Mouse (Mus musculus): ENCODE results near the gene Gtpbp4.
"Not testable (repeated sequence)": the region's sequence is repeated elsewhere in the genome, so short reads cannot be mapped to it uniquely, and the experiment has no call there.

The Gtpbp4 gene

GRCm38 (mm10) chr13:8999464-8999863 is 3.6 kb upstream of the Gtpbp4 start:
- H3K4me1 ChIP-seq (replicated peaks; ENCODE audit: low read depth, low read length), result peaks cover 41% of the 10 kb centered on the region
- H3K9me3 ChIP-seq (ENCODE audit: low read length), result no peaks in the 10 kb centered on the region
- H3K27me3 ChIP-seq (ENCODE audit: insufficient read depth, low read length), result no peaks in the 10 kb centered on the region
- TF ChIP-seq CTCF (conservative IDR thresholded peaks at IDR 0.05; ENCODE audit: low read length), result no peak
- TF ChIP-seq NANOG (IDR thresholded peaks at IDR 0.05; ENCODE audit: borderline replicate concordance, low read length), result no peak
- TF ChIP-seq POU5F1 (IDR thresholded peaks at IDR 0.05; ENCODE audit: borderline replicate concordance, low read length), result no peak
- no peaks in the 10 kb centered on the region for H3K36me3 ChIP-seq (ENCODE audit: insufficient read depth, low read length)
- H3K4me3 ChIP-seq (replicated peaks; ENCODE audit: low read length), result no peak overlapping the region

DNA sequence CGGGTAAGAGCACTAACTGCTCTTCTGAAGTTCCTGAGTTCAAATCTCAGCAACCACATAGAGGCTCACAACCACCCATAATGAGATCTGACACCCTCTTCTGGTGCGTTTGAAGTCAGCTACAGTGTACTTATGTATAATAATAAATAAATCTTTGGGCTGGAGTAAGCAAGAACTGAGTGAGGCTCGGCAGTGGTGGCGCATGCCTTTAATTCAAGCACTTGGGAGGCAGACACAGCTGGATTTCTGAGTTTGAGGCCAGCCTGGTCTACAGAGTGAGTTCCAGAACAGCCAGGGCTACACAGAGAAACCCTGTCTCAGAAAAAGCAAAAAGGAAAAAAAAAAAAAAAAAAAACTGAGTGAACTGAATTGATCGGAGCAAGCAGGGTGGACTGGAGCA is 1.3 kb upstream of the Gtpbp4 start:
- H3K9me3 ChIP-seq (ENCODE audit: low read length); H3K27me3 ChIP-seq (ENCODE audit: insufficient read depth, low read length): not testable (repeated sequence)
- Histone ChIP-seq H3K4me1 (replicated peaks; ENCODE audit: low read depth, low read length) (peaks cover 49% of the 10 kb centered on the region), H3K36me3 (ENCODE audit: insufficient read depth, low read length) (peaks cover 13% of the 10 kb centered on the region), H3K4me3 (replicated peaks; ENCODE audit: low read length) (peak overlapping the region; percentile 100; the same call in 1 of the 2 replicates)

DNA sequence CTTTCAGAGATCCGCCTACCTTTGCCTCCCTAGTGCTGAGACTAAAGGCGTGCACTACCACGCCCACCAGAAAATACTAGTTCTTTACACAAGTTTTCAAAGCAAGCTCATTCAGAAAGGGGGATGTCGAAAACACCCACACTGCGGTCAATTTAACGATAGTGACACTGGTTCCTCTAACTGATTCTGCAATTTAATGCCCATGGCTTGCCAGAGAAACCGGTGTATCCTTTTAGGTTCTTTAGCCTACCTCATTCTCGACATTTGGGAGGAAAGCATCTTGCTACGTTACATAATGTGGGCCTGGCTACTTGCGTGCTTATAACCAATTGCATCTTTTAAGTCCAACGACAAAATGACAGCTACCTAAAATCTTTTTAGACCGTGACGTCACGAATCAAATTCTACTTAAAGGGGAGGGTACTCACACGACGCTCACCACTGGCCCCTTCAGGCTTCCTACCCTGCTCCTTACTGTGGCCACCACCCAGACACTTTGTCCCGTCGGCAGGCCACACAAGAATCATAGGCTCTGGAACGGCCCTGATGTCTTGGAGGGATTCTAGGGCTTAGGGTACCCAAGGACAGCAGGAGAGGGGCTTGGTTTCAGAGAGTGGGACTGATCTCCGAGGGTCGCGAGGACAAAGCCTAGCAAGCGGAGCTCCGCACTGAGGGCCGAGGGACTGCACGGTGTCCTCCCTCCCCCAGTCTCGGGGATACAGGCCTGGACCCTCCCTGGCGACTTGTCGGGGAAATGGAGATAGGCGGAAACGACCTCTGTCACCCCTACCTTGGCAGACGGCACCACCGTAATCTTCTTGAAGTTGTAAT is 509 bp downstream of the Gtpbp4 start:
- peaks cover 31% of the 10 kb centered on the region for H3K36me3 ChIP-seq (ENCODE audit: insufficient read depth, low read length)
- no peaks in the 10 kb centered on the region for H3K27me3 ChIP-seq (ENCODE audit: insufficient read depth, low read length)
- H3K9me3 ChIP-seq (ENCODE audit: low read length), result no peaks in the 10 kb centered on the region
- peak overlapping the region; percentile 100 for H3K4me3 ChIP-seq (replicated peaks; ENCODE audit: low read length)
- H3K4me1 ChIP-seq (replicated peaks; ENCODE audit: low read depth, low read length), result peaks cover 53% of the 10 kb centered on the region
- no peak for TF ChIP-seq POU5F1 (IDR thresholded peaks at IDR 0.05; ENCODE audit: borderline replicate concordance, low read length)
- no peak for TF ChIP-seq NANOG (IDR thresholded peaks at IDR 0.05; ENCODE audit: borderline replicate concordance, low read length)
- no peak for TF ChIP-seq CTCF (conservative IDR thresholded peaks at IDR 0.05; ENCODE audit: low read length)

- H3K36me3 ChIP-seq (ENCODE audit: insufficient read depth, low read length), result peaks cover 62% of the 10 kb centered on the region
- no peaks in the 10 kb centered on the region for H3K27me3 ChIP-seq (ENCODE audit: insufficient read depth, low read length)
- H3K4me3 ChIP-seq (replicated peaks; ENCODE audit: low read length), result no peak overlapping the region
- TF ChIP-seq NANOG (IDR thresholded peaks at IDR 0.05; ENCODE audit: borderline replicate concordance, low read length), result no peak
- no peak for TF ChIP-seq CTCF (conservative IDR thresholded peaks at IDR 0.05; ENCODE audit: low read length)
- TF ChIP-seq POU5F1 (IDR thresholded peaks at IDR 0.05; ENCODE audit: borderline replicate concordance, low read length), result no peak
- H3K4me1 ChIP-seq (replicated peaks; ENCODE audit: low read depth, low read length), result peaks cover 56% of the 10 kb centered on the region
- H3K9me3 ChIP-seq (ENCODE audit: low read length), result no peaks in the 10 kb centered on the region
These were observed 3.7 kb downstream of the Gtpbp4 start for GRCm38 (mm10) chr13:8992231-8992630.

- Histone ChIP-seq H3K36me3 (ENCODE audit: insufficient read depth, low read length) (peaks cover 99% of the 10 kb centered on the region), H3K9me3 (ENCODE audit: low read length) (peaks cover 1% of the 10 kb centered on the region), H3K27me3 (ENCODE audit: insufficient read depth, low read length) (no peaks in the 10 kb centered on the region), H3K4me1 (replicated peaks; ENCODE audit: low read depth, low read length) (peaks cover 6% of the 10 kb centered on the region; the same call in 1 of the 2 replicates), H3K4me3 (replicated peaks; ENCODE audit: low read length) (no peak overlapping the region)
- no peak for TF ChIP-seq NANOG (IDR thresholded peaks at IDR 0.05; ENCODE audit: borderline replicate concordance, low read length)
- TF ChIP-seq CTCF (conservative IDR thresholded peaks at IDR 0.05; ENCODE audit: low read length), result no peak
- TF ChIP-seq POU5F1 (IDR thresholded peaks at IDR 0.05; ENCODE audit: borderline replicate concordance, low read length), result no peak
These were observed 22.9 kb downstream of the Gtpbp4 start for GRCm38 (mm10) chr13:8972972-8973371.

DNA sequence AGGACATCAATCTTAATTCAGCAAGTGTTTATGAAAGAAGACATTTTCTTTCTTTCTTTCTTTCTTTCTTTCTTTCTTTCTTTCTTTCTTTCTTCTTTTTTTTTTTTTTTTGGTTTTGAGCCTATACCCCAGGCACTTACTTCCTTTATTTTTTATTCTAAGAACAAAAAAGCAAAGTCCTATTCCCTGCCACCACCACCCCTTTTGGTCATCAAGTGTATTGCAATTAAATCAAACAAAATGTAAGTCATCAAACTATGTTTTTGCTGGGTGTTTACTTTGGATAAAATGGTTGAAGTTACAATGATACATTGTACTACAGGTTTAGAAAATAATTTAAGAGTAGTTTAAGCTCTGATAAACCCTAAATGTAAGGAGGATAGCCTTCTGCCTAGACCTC is 23.5 kb downstream of the Gtpbp4 start:
- Histone ChIP-seq H3K4me3 (replicated peaks; ENCODE audit: low read length) (no peak overlapping the region), H3K36me3 (ENCODE audit: insufficient read depth, low read length) (peaks cover 99% of the 10 kb centered on the region), H3K27me3 (ENCODE audit: insufficient read depth, low read length) (no peaks in the 10 kb centered on the region), H3K4me1 (replicated peaks; ENCODE audit: low read depth, low read length) (peaks cover 6% of the 10 kb centered on the region; the same call in 1 of the 2 replicates), H3K9me3 (ENCODE audit: low read length) (peaks cover 7% of the 10 kb centered on the region)
- peak; percentile 20; the same call in 1 of the 2 replicates for TF ChIP-seq CTCF (conservative IDR thresholded peaks at IDR 0.05; ENCODE audit: low read length)
- no peak for TF ChIP-seq NANOG (IDR thresholded peaks at IDR 0.05; ENCODE audit: borderline replicate concordance, low read length)

- H3K9me3 ChIP-seq (ENCODE audit: low read length), result peaks cover 29% of the 10 kb centered on the region
- H3K27me3 ChIP-seq (ENCODE audit: insufficient read depth, low read length), result no peaks in the 10 kb centered on the region
- TF ChIP-seq NANOG (IDR thresholded peaks at IDR 0.05; ENCODE audit: borderline replicate concordance, low read length) (no peak), CTCF (conservative IDR thresholded peaks at IDR 0.05; ENCODE audit: low read length) (no peak), POU5F1 (IDR thresholded peaks at IDR 0.05; ENCODE audit: borderline replicate concordance, low read length) (no peak)
- H3K36me3 ChIP-seq (ENCODE audit: insufficient read depth, low read length), result peaks cover 71% of the 10 kb centered on the region
- H3K4me3 ChIP-seq (replicated peaks; ENCODE audit: low read length), result no peak overlapping the region
- peaks cover 7% of the 10 kb centered on the region; the same call in 1 of the 2 replicates for H3K4me1 ChIP-seq (replicated peaks; ENCODE audit: low read depth, low read length)
These were observed 28.1 kb downstream of the Gtpbp4 start for GRCm38 (mm10) chr13:8967742-8968141.

GRCm38 (mm10) chr13:8965224-8965623 is 30.7 kb downstream of the Gtpbp4 start:
- H3K4me3 ChIP-seq (replicated peaks; ENCODE audit: low read length), result no peak overlapping the region
- H3K36me3 ChIP-seq (ENCODE audit: insufficient read depth, low read length), result peaks cover 46% of the 10 kb centered on the region
- H3K4me1 ChIP-seq (replicated peaks; ENCODE audit: low read depth, low read length), result peaks cover 14% of the 10 kb centered on the region; the same call in 1 of the 2 replicates
- peaks cover 29% of the 10 kb centered on the region for H3K9me3 ChIP-seq (ENCODE audit: low read length)
- no peaks in the 10 kb centered on the region for H3K27me3 ChIP-seq (ENCODE audit: insufficient read depth, low read length)
- TF ChIP-seq NANOG (IDR thresholded peaks at IDR 0.05; ENCODE audit: borderline replicate concordance, low read length), result no peak
- TF ChIP-seq POU5F1 (IDR thresholded peaks at IDR 0.05; ENCODE audit: borderline replicate concordance, low read length), result no peak
- no peak for TF ChIP-seq CTCF (conservative IDR thresholded peaks at IDR 0.05; ENCODE audit: low read length)

- Histone ChIP-seq H3K9me3 (ENCODE audit: low read length) (peaks cover 21% of the 10 kb centered on the region), H3K36me3 (ENCODE audit: insufficient read depth, low read length) (peaks cover 16% of the 10 kb centered on the region)
- H3K27me3 ChIP-seq (ENCODE audit: insufficient read depth, low read length); H3K4me1 ChIP-seq (replicated peaks; ENCODE audit: low read depth, low read length); H3K4me3 ChIP-seq (replicated peaks; ENCODE audit: low read length): not testable (repeated sequence)
These were observed 33.6 kb downstream of the Gtpbp4 start for GRCm38 (mm10) chr13:8962266-8962665.

GRCm38 (mm10) chr13:8961128-8961888 is 34.6 kb downstream of the Gtpbp4 start:
- not testable (repeated sequence) for H3K4me3 ChIP-seq (replicated peaks; ENCODE audit: low read length); H3K36me3 ChIP-seq (ENCODE audit: insufficient read depth, low read length); H3K27me3 ChIP-seq (ENCODE audit: insufficient read depth, low read length); H3K4me1 ChIP-seq (replicated peaks; ENCODE audit: low read depth, low read length)
- peaks cover 11% of the 10 kb centered on the region for H3K9me3 ChIP-seq (ENCODE audit: low read length)

GRCm38 (mm10) chr13:8959554-8959953 is 36.3 kb downstream of the Gtpbp4 start:
- not testable (repeated sequence) for H3K9me3 ChIP-seq (ENCODE audit: low read length); H3K27me3 ChIP-seq (ENCODE audit: insufficient read depth, low read length); H3K36me3 ChIP-seq (ENCODE audit: insufficient read depth, low read length); H3K4me1 ChIP-seq (replicated peaks; ENCODE audit: low read depth, low read length); H3K4me3 ChIP-seq (replicated peaks; ENCODE audit: low read length)

- H3K4me1 ChIP-seq (replicated peaks; ENCODE audit: low read depth, low read length); H3K9me3 ChIP-seq (ENCODE audit: low read length); H3K36me3 ChIP-seq (ENCODE audit: insufficient read depth, low read length); H3K4me3 ChIP-seq (replicated peaks; ENCODE audit: low read length); H3K27me3 ChIP-seq (ENCODE audit: insufficient read depth, low read length): not testable (repeated sequence)
These were observed 36.8 kb downstream of the Gtpbp4 start for GRCm38 (mm10) chr13:8959058-8959457.

Data from E14TG2a.4 (cell line).